Mouse (Mus musculus): ENCODE data around the gene Alad.

DNA sequence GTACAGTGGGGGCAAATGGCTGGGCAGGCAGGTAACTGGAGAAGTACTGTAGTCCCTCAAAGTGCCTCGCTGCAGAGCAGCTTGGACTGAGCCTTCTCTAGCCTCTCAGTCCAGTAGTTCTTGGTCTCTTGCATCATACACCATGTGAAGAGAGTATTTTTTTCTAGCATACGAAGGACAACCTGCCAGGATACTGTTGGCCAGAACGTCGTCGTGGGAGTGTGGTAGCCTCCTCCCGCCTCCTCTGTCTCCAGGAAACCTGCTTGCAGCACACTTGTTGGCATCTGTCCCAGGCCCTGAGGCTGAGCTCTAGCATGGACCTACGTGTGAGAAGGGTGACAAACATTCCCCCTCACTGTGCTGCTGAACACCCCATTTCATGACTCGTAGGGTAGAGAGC, 22.9 kb downstream of the Alad start:
- no peak for TF ChIP-seq CTCF (IDR thresholded peaks at IDR 0.05; ENCODE audit: low read depth)
- TF ChIP-seq EP300 (optimal IDR thresholded peaks at IDR 0.05) = no peak

Measured in stomach, postnatal 0 days (tissue).